Mouse (Mus musculus): Measurements from ENCODE around the gene Atat1. TPM values are rescaled to one million over a fixed set of nuclear protein-coding genes. Genes with fewer than 3 reads are reported as not detected.
"Not testable (repeated sequence)": the region's sequence is repeated elsewhere in the genome, so short reads cannot be mapped to it uniquely, and the experiment has no call there.

Atat1 gene
- 10 to 100 TPM; 82.6 to 87.1 TPM for total RNA-seq (2021)
- long read RNA-seq, experiment 1, transcript Atat1-201 (10 exons, 1,930 nt): minor isoform, 14 of 53 reads
- long read RNA-seq, experiment 1, transcript Atat1-212 (11 exons, 2,034 nt): major isoform, 27 of 53 reads
- long read RNA-seq, experiment 1, partial matches to known transcripts: 8 of 53 reads
- long read RNA-seq, experiment 1, other reads (novel, unspliced or antisense): 4 of 53 reads
- long read RNA-seq, experiment 2, transcript Atat1-212 (11 exons, 2,034 nt): major isoform, 27 of 81 reads
- long read RNA-seq, experiment 2, transcript Atat1-201 (10 exons, 1,930 nt): minor isoform, 26 of 81 reads
- long read RNA-seq, experiment 2, partial matches to known transcripts: 10 of 81 reads
- long read RNA-seq, experiment 2, other reads (novel, unspliced or antisense): 15 of 81 reads

DNA sequence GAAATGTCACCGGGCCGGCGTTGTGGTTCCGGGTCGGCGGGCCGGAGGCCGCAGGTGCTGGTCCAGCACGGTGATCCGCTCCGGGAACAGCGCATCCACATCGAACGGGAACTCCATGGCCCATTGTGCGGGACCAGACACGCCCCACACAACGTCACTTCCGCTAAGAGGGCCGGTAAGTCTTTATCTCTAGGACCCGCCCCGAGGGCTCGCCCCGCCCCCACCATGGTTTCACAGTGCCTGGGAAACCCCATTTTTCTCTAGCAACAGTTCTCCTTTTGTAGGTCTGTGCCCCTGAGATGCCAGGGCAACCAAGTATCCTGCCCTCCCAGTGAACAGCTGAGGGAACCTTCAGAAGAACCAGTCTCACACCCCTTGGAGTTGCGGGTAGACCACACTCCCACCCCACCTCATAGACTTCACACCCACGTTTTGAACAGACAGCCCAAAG, at the start of gene Atat1:
TSS of gene Atat1 (minus strand) at position 157 of the 451 bp plus-strand sequence.
- DNase-seq (ENCODE audit: low spot score in 2 of 2): peak; percentile 92 to 95

DNA sequence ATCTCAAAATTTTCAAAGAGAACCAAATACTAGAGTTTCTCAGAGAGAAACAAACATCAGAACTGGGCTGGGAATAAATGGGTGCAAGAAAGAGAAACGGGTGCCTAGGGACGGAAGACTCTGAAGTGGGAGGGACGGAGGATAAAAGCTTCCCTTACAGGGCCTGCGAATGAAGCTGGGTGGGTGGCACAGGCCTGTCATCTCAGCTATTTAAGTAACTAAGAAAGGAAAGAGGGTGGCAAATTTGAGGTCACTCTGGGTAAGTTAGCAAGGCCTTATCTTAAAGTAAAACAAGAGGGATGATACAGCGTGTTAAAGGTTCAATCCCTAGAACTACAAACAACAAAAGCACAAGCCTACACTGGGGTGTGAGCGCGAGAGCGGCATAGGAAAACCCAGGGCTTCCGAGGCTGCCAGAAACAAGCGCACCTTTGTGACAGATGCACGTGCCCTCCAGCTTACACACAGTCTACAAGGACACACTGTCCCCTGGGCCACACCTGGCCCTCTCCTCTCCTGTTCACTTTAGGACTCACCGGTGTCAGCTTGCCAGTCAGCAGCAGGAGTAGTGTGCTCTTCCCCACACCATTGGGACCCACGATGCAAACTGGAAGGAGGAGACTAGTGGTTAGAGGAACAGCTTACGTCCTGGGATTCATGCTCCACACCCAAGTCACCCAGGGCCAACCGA, 48.8 kb upstream of the Atat1 start:
- no peak for DNase-seq (ENCODE audit: low spot score in 2 of 2)

DNA sequence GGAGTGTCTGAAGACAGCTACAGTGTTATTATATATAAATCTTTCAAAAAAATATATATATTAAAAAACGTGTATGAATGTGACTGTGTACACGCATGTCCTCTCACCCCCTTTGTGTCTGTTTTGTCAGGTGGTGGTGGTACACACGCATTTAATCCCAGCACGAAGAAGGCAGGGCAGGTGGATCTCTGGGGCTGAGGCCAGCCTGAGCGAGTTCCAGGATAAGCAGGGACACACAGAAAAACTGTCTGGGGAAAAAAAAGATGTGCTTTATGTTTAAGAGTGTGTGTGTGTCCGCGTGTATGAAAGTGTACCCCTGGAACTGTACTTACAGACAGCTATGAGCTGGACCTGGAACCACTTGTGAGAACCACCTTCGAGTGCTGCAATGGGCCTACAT, 44.8 kb upstream of the Atat1 start:
- no peak for DNase-seq (ENCODE audit: low spot score in 2 of 2)

DNA sequence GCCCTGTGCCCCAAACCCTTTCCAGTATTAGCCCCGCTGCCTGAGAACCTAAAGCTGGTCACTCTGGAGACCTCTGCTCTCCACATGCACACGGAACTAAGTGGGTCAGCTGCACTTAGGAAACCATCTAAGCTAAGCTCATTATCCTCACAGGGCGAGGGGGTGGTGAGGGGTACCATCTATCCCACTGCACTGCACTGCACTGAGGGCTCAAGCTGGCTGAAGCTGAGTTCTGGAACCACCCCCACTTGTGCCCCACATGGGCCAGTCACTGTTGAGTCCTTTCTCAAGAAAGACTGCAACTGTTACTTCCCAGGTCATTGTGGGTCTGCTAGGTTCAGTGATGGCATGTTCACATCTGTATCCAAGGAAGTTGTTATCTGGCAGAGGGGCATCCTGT, 42.7 kb upstream of the Atat1 start:
- DNase-seq (ENCODE audit: low spot score in 2 of 2): not testable (repeated sequence)

DNA sequence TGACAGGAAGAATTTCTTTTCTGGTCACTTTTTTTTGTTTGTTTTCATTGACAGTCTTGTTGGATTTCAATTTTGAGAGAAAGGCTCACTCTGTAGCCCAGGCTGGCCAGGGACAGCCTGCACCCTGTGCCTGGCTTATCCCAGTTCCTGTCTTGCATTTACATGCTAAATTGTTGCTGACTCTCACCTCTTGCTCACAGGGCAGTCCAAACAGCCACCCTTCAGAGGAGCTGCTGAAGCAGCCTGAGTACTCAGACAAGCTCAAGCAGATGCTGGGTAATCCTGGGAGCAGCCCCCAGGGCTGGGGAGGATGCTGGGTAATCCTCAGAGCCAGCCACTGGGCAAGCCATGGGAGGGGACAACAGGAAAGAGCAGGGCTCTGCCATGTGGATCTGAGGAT, 41.1 kb upstream of the Atat1 start:
- DNase-seq (ENCODE audit: low spot score in 2 of 2): not testable (repeated sequence)

DNA sequence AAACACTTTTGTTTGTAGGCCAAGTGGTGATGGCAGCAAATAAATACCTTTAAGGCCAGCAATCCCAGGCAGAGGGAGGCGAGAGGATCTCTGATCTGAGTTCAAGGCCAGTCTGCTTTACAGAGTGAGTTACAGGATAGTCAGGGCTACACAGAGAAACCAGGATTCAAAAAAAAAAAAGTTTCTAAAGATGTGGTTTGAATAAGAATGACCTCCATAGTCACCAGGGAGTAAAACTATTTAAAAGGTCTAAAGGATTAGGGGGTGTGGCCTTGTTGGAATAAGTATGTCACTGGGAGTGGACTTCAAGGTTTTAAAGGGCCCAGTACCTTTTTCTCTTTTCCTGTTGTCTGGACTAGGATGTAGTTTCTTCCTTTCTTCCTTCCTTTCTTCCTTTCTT, 30.1 kb upstream of the Atat1 start:
- no peak for DNase-seq (ENCODE audit: low spot score in 2 of 2)

DNA sequence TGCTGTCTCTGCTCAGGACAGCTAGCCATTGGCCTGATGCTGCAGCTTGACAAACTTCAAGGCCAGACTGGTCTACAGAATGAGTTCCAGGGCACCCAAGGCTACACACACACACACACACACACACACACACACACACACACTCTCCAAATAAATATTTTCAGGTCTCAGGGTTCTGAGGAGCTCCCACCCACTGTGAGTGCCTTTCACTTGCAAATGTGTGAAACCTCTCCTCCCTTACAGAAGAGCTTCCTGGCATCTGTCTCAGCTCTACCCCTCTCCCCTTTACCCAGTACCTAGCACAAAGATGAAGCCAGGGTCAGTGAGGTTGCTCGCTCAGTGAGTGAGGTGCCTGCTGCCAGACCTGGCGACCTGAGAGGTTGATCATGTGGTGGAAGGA, 29.2 kb upstream of the Atat1 start:
- DNase-seq (ENCODE audit: low spot score in 2 of 2): no peak

DNA sequence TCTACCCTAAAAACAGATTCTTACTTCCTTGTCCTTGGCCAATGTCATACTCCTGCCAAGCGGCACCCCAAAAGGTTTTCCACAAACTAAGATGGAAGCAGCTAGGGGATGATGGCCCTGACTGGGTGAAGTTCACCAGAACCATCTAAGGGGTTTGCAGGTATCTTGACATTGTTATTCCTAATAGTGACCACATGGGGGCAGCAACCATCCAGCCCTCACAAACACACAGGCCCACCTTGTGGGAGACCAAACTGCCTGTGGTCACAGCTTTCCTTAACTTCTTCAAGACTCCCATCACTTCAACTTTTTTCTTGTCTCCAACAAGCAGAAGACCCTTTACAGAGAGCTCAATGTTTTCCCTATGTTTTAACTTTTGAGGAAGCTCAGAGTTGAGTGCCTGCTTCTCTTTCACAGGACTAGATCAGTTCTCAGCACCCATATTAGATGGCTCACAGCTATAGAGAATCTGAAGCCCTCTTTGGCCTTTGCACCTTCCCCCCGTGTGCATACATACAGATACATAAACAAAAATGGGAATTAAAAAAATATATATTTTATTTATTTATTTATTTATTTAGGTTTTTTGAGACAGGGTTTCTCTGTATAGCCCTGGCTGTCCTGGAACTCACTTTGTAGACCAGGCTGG, 27.9 kb upstream of the Atat1 start:
- no peak for DNase-seq (ENCODE audit: low spot score in 2 of 2)

DNA sequence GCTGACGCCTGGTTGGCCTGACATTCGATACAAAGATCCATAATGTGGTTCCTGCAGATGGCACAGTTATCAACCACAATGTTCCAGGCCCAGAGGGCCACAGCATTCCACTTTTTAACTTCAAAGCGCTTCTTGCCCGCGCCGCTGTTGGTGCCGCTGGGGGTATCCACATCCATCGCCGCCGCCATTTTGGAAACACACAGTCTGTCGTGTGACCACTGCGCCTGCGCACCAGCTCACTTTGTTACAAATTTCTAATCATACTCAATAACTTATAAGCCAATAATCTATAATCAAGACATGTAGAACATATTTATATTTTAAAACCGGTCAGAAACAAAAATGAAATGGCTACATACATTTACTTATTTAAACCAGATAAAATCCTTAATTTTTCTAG, 25.9 kb upstream of the Atat1 start:
- not testable (repeated sequence) for DNase-seq (ENCODE audit: low spot score in 2 of 2)

DNA sequence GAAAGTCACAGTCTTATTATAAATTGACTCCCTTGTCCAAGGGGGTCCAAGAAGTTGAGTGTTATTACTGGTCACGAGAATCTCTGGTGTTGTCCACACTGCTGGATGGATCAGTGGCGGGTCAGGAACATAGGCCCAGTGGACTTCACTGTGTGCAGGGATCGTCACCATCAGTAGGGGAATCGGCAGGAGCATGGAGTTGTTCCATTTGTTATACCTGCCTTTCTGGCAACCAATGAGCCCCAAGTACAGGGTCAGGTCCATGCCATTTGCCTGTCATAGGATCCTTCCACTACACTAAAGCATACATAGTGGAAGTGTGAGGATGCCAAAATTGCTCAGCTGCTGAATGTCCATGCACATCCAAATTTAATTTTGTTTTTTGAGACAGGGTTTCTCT, 22.7 kb upstream of the Atat1 start:
- no peak for DNase-seq (ENCODE audit: low spot score in 2 of 2)

DNA sequence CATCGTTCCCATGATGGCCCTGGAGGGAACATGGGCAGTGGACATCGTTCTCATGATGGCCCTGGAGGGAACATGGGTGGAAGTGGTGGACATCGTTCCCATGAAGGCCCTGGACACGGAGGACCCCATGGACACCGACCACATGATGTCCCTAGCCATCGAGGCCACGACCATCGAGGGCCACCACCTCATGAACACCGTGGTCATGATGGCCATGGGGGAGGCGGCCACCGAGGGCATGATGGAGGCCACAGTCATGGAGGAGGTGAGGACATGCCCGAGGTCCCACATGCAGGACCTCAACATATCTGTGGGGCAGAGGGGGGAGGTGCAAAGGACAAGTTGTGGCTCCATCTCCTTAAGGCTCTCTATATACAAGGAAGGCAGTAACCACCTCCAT, 20.8 kb upstream of the Atat1 start:
- no peak for DNase-seq (ENCODE audit: low spot score in 2 of 2)

DNA sequence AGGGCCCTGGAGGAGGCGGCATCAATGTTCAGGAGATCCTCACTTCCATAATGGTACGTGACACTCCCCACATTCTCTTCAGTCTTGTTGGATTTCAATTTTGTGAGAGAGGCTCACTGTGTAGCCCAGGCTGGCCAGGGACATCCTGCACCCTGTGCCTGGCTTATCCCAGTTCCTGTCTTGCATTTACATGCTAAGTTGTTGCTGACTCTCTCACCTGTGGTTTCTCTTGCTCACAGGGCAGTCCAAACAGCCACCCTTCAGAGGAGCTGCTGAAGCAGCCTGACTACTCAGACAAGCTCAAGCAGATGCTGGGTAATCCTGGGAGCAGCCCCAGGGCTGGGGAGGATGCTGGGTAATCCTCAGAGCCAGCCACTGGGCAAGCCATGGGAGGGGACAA, 19.7 kb upstream of the Atat1 start:
- no peak for DNase-seq (ENCODE audit: low spot score in 2 of 2)

DNA sequence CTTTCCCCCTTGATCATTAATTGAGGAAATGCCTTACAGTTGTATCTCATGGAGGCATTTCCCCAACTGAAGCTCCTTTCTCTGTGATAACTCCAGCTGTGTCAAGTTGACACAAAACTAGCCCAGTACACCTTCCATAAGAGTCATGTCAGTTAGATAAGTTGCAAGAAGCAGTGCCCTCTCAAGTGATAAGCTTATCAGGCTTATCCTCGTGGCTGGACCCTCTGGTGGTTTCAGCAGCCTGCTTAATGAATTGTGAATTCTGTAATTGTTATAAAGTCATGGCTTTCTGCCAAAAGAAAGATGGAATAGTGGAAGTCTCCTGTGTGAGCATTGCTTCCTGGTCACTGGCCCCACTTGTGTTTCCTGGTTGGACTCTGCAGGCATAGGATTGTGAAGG, 17.6 kb upstream of the Atat1 start:
- DNase-seq (ENCODE audit: low spot score in 2 of 2): no peak

DNA sequence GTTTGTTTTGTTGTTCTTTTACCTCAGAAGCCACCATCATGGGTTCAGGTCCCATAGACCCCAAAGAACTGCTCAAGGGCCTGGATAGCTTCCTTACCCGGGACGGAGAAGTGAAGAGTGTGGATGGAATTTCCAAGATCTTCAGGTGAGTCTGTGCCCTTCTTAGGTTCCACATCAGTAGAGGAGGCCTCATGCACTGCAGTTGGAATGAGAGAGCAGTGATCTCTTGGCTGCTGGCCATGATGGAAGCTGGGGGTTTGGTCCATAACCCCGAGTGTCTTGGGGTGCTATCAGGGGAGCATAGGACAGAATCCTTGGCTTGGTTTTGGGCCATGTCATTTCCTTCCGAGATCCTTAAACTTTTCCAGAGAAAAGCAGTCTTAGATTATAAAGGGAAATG, 13.4 kb upstream of the Atat1 start:
- DNase-seq (ENCODE audit: low spot score in 2 of 2): no peak

DNA sequence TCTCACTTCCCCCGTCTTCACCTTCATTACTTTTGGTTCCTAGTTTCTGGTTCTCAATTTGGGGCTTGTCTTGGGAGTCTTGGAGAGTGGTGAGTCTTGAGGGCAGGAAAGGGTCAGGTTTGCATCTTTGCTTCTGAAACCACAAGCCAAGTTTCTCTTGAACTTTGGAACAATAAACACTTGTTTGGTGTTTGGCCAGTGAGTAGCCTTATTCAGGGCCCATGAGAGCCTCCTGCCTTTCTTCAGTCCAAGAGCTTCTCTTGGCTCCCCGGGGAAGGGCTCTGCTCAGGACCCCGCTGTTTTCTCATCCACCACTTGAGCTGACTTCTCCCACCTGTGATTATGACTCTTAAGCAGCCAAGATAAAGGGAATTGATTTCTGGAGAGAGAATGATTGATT, 12.7 kb upstream of the Atat1 start:
- DNase-seq (ENCODE audit: low spot score in 2 of 2): no peak

DNA sequence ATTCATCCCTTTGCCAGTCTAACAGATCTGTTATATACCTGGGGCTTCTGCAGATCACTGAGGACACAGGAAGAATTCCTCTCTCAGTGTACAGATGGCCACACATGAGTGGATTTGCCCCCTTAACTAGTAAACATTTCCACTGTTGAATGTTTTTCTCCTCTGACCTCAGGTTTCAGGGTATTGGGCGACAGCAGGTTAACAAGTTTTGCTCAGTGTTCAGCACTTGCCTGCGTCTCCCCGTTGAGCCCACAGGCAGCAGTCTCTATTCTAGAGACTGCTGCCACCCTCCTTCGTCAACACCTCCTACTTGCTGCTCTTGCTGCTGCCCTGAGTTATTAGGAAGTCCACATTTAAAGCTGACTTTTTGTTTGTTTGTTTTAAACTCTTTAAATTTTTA, 11.8 kb upstream of the Atat1 start:
- DNase-seq (ENCODE audit: low spot score in 2 of 2): no peak

DNA sequence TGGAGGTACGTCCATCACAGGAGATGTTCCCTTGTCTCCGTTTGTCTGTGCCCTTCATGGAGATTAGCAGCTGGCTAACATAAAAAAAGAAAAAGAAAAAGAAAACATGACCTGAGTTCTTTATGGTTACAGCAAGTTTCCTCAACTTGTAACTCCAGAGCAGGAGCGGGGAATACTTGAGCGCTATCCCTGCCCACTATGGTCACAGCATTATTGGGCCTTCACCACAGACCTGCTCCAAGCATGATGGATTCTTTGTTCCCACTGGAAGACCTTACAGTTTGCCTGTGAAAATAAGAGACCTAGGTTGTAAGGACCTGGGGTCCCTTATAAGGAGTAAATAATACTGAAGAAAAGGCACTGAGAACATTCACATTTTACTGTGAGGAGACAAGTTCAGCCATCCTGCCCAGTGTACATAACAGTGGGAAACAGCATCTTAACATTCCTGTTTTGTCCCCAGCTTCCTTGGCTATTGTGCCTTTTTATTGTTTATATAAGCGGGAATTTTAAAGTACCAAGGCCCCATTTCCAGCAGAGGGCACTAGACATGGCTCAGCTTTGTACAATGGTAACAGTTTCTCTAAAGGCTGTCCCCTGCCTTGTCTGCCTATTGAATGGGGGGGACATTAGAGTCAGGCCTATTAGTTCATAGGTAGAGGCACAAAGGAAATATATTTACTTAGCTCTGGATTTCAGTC, 11.1 kb upstream of the Atat1 start:
- peak; percentile 41 to 62 for DNase-seq (ENCODE audit: low spot score in 2 of 2)

DNA sequence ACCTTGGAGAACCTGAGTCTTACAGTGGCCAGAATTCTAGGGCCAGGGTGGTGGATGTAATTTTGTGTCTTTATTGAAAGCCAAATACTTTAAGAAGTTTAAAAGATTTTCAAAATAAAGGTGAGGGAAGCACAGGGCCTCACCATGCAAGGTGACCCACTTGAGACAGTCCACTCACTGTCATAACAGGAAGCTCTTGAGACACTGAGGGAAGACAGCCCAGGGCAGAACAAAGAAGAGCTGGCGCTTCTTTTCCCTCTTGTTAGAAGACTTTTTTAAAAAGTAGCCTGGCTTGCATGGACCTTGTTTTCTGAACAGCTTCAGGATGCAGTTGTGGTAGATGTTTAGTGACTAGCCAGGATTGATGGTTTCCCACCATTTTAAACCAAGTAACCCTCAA, 10.5 kb upstream of the Atat1 start:
- DNase-seq (ENCODE audit: low spot score in 2 of 2): no peak

DNA sequence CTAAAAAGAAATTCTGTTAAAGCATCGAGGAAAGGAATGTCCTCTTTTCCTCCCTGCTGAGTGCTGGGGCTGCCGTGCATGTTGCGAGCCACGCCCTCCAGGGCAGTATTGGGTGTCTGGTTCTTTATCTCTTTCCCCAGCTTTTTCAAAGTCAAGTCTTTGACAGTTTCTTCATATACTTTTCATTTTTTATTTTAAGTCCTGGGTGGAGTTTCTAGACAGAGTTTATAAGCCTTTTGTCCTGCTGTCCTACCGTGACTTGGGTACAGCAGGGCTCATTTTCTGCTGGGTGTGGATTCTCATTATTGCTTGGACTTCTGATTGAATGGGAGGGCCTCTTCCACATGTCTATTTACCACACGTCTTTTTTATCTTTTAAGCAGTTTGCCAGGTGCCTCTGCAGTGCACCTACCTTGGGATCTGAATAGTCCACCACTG, 10.0 kb upstream of the Atat1 start:
- DNase-seq (ENCODE audit: low spot score in 2 of 2): no peak

DNA sequence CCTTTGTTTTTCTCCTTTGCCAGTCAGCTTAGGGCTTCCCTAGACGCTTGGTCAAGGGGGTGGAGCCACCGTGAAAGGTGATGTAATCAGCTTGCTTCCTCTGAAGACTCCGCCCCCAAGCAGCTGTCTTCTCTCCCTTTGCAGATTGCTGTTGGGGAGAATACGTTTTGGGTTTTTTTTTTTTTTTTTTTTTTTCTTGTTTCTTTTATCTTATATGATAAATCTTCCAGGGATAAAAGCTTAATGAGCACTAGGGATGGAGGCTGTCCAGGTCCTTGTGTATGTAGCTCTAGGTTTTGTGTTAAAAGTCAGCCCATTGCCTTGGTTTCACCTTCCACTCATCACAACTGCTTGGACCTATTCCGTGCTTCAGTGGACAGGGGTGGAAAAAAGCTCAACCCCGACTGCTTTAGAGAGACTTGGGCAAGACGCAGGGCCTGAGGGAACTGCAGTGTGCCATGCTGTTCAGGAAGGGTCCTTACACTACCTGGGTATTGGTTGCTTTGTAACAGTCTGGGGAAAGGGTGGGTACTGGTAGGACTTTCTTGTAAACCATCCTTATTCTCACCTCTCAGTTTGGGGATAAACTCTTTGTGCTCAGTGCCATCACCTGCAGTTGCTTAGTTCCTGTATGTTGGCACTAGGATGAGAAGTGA, 9.3 kb upstream of the Atat1 start:
- peak; percentile 84 to 98 for DNase-seq (ENCODE audit: low spot score in 2 of 2)

Measured in layer of hippocampus, postnatal 14 days (tissue).